Mouse (Mus musculus) lung, embryonic 16.5 days (tissue): ENCODE results near the gene Tmem72. TPM values are rescaled to one million over a fixed set of nuclear protein-coding genes. Genes with fewer than 3 reads are reported as not detected.

ENCODE experiments used
- ATAC-seq: fragments of 200-750 bp; cut with Nextera tagmentation; 2 replicates; pipeline ENCODE4 v1.8.0; 2017; ENCODE audit warnings: low read depth, mild to moderate bottlenecking, moderate library complexity
- H3K27ac ChIP-seq: fragments of 300-500 bp; sonication (generic); 2 replicates; pipeline ENCODE4 v1.5.1; 2014; ENCODE audit warnings: mild to moderate bottlenecking, control low read depth, low read length
- H3K27me3 ChIP-seq: fragments of 300-500 bp; sonication (generic); 2 replicates; pipeline ENCODE4 v1.6.1; 2014; ENCODE audit warnings: low read depth, low read length, mixed read lengths; ENCODE audit not compliant: control insufficient read depth, insufficient read depth
- H3K36me3 ChIP-seq: fragments of 300-500 bp; sonication (generic); 2 replicates; pipeline ENCODE4 v1.6.1; 2014; ENCODE audit warnings: low read length; ENCODE audit not compliant: control insufficient read depth, insufficient read depth
- H3K4me1 ChIP-seq: fragments of 300-500 bp; sonication (generic); replicated peaks from 2 replicates; pipeline ENCODE4 v1.6.1; 2014; ENCODE audit warnings: low read length, mixed read lengths; ENCODE audit not compliant: control insufficient read depth, insufficient read depth
- H3K4me2 ChIP-seq: fragments of 300-500 bp; sonication (generic); 2 replicates; pipeline ENCODE4 v1.6.1; 2014; ENCODE audit warnings: low read depth, low read length, control low read depth
- H3K4me3 ChIP-seq: fragments of 300-500 bp; sonication (generic); 2 replicates; pipeline ENCODE4 v1.5.1; 2014; ENCODE audit warnings: mild to moderate bottlenecking, low read length, control low read depth
- H3K9ac ChIP-seq: fragments of 300-500 bp; sonication (generic); 2 replicates; pipeline ENCODE4 v1.6.1; 2014; ENCODE audit warnings: low read length, control low read depth
- H3K9me3 ChIP-seq: fragments of 300-500 bp; sonication (generic); 2 replicates; pipeline ENCODE4 v1.6.1; 2016; ENCODE audit warnings: low read length; ENCODE audit not compliant: control insufficient read depth
- whole genome bisulfite sequencing: fragments of 180-500 bp; shearing (Covaris S2); extraction: QIAGEN DNeasy Blood & Tissue Kit; methylation state at CpG from one replicate; pipeline ENCODE4 v1.1.7; 2014; 5-methylcytosine and 5-hydroxymethylcytosine counted together
- polyA plus RNA-seq: library from polyadenylated mRNA; unstranded; fragments of >200 nt; fragmentation: Nextera tagmentation; extraction: Ambion mirVana; gene quantifications from 2 replicates; pipeline ENCODE4 v1.2.1, GENCODE M21; 2015

Gene Tmem72
- polyA plus RNA-seq, 1 experiment from 2014 or later: 0.06 TPM

DNA sequence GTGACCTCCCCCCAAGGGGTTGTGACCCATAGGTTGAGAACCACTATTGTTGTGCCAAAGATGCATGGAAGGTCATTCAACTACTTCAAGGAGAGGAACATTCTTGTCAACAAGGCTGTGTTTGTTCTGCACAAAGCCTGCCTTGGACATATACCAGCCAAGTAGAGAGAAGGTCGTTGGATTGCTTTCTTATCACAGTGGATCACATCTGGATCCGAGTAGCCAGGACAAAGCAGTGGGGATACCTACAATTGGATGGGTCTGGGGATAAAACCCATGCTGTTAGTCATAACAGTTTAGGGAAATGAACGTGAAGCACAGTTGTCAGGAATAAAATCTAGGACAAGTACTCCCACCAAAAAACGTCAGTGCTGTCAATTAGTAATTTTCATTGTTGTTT lies 72.8 kb downstream of the Tmem72 start:
- peak overlapping the region; percentile 56 for H3K27ac ChIP-seq
- 49% methylated on average over 4 of the region's 4 CpGs for WGBS
- no peak for ATAC-seq

DNA sequence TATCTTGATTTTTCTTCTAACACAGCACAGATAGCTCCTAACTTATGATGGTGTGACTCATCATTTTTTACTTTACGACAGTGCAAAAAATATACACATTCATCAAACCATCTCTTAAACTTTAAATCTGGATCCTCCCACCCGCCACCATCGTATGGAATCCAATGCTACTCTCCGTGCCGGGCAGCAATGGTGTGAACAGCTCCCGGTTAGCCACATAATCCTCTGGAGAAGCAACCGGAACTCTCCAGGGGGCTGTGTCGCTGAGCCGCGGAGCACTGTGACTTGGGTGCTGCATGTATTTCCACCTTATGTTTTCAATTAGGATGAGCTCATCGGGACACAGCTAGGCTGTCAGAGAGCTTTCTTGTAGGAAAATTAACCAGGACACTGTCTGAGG lies 73.8 kb downstream of the Tmem72 start:
- Histone ChIP-seq H3K9me3 (no peaks in the 10 kb centered on the region), H3K36me3 (no peaks in the 10 kb centered on the region), H3K9ac (no peak overlapping the region), H3K4me2 (no peak overlapping the region), H3K4me3 (no peak overlapping the region), H3K4me1 (no peaks in the 10 kb centered on the region), H3K27ac (no peak overlapping the region), H3K27me3 (no peaks in the 10 kb centered on the region)
- 75% methylated on average over 11 of the region's 11 CpGs for WGBS
- no peak for ATAC-seq

More for the DNA sequence above, 72.8 kb downstream of the Tmem72 start:
- H3K4me1 ChIP-seq: no peaks in the 10 kb centered on the region
- no peak overlapping the region for H3K9ac ChIP-seq
- no peaks in the 10 kb centered on the region for H3K27me3 ChIP-seq
- no peak overlapping the region for H3K4me3 ChIP-seq
- no peaks in the 10 kb centered on the region for H3K36me3 ChIP-seq
- H3K4me2 ChIP-seq: no peak overlapping the region
- H3K9me3 ChIP-seq: no peaks in the 10 kb centered on the region

DNA sequence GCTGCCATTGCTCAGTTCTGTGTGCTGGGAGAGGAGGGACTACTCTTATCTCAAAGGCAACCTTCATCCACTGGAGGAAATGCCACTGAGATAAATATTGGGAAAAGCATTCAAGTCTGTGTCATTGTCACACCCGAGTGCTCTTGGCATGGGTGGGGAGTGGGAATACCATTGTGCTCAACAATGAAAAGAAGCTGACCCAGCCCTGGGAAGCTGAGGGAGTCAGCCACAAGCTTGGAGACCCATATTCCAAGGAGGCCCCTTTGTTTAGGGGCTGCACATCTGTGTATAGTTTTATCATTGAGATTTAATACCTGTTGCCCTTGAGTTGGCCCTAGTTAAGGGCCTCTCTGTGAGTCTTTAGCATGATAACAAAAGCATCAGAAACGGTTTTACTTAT lies 77.0 kb downstream of the Tmem72 start:
- 46% methylated on average over 2 of the region's 2 CpGs for WGBS
- Histone ChIP-seq H3K4me1 (peaks cover 7% of the 10 kb centered on the region), H3K36me3 (no peaks in the 10 kb centered on the region), H3K4me3 (no peak overlapping the region), H3K9me3 (no peaks in the 10 kb centered on the region), H3K27ac (no peak overlapping the region), H3K4me2 (no peak overlapping the region), H3K27me3 (no peaks in the 10 kb centered on the region), H3K9ac (no peak overlapping the region)
- no peak for ATAC-seq

GRCm38 (mm10) chr6:116638871-116639270 lies 77.8 kb downstream of the Tmem72 start:
- 80% methylated on average over 2 of the region's 2 CpGs for WGBS
- H3K4me2 ChIP-seq: no peak overlapping the region
- no peaks in the 10 kb centered on the region for H3K36me3 ChIP-seq
- no peak overlapping the region for H3K9ac ChIP-seq
- no peak for ATAC-seq
- no peaks in the 10 kb centered on the region for H3K27me3 ChIP-seq
- no peak overlapping the region for H3K27ac ChIP-seq
- peaks cover 7% of the 10 kb centered on the region for H3K4me1 ChIP-seq
- H3K9me3 ChIP-seq: no peaks in the 10 kb centered on the region
- H3K4me3 ChIP-seq: no peak overlapping the region

GRCm38 (mm10) chr6:116637496-116637895 lies 79.2 kb downstream of the Tmem72 start:
- H3K27ac ChIP-seq: no peak overlapping the region
- H3K9me3 ChIP-seq: no peaks in the 10 kb centered on the region
- peaks cover 7% of the 10 kb centered on the region for H3K4me1 ChIP-seq
- WGBS: 60% methylated on average over 5 of the region's 5 CpGs
- H3K36me3 ChIP-seq: no peaks in the 10 kb centered on the region
- no peak overlapping the region for H3K4me2 ChIP-seq
- no peaks in the 10 kb centered on the region for H3K27me3 ChIP-seq
- ATAC-seq: no peak
- H3K4me3 ChIP-seq: no peak overlapping the region
- H3K9ac ChIP-seq: no peak overlapping the region

- Histone ChIP-seq H3K27me3 (no peaks in the 10 kb centered on the region), H3K4me2 (no peak overlapping the region), H3K36me3 (no peaks in the 10 kb centered on the region), H3K9ac (no peak overlapping the region), H3K4me1 (peaks cover 7% of the 10 kb centered on the region), H3K27ac (no peak overlapping the region), H3K9me3 (no peaks in the 10 kb centered on the region), H3K4me3 (no peak overlapping the region)
- no peak for ATAC-seq
- 77% methylated on average over 9 of the region's 9 CpGs for WGBS
Measured at GRCm38 (mm10) chr6:116636581-116637235, 80.0 kb downstream of the Tmem72 start.

DNA sequence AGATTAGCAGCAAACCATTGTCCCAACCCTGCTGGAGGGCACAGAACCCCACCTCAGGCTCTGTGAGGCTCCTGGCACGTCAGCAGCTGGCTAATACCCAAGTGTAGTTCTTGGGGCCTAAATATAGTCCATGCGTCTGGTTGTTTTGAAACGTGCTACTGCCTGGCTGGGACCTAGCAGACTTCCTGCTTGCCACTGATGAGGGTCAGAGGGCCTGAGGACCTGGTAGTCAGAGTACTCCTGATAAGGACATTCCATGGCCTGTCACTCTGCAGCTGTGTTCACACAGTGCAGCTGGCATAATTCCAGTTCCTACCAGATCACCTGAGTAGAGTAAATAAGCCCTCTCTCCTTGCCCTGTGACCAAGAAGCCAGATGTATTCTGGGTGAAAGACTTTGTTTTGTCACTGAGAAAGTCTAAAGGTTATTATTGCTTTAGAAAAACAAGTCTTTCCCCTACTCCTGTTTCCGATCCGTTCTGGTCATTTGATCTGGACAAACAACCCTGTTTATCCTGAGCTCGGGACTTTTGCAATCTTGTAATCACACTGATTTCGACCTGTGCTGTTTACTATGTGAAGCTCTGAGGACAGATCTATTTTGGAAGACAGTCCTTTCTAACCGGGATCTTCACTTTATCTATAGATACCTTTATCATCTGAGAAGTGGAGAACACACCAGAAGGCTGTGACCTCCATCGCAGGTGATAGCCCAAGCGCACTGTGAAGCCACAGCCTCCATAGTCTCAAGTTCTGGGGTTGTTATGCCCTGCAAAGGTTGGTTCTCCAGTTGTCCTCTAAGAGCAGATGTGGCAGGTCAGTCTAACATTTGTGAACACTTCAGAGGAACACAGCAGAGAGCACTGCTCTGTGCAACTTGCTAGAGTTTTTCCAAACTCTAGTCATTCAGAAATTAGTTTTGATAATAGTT lies 81.2 kb downstream of the Tmem72 start:
- H3K36me3 ChIP-seq: no peaks in the 10 kb centered on the region
- peaks cover 7% of the 10 kb centered on the region for H3K4me1 ChIP-seq
- H3K27me3 ChIP-seq: no peaks in the 10 kb centered on the region
- WGBS: 32% methylated on average over 10 of the region's 10 CpGs
- peak overlapping the region; percentile 77 for H3K27ac ChIP-seq
- H3K4me3 ChIP-seq: no peak overlapping the region
- H3K9ac ChIP-seq: no peak overlapping the region
- no peak overlapping the region for H3K4me2 ChIP-seq
- H3K9me3 ChIP-seq: no peaks in the 10 kb centered on the region
- ATAC-seq: peak; percentile 97

DNA sequence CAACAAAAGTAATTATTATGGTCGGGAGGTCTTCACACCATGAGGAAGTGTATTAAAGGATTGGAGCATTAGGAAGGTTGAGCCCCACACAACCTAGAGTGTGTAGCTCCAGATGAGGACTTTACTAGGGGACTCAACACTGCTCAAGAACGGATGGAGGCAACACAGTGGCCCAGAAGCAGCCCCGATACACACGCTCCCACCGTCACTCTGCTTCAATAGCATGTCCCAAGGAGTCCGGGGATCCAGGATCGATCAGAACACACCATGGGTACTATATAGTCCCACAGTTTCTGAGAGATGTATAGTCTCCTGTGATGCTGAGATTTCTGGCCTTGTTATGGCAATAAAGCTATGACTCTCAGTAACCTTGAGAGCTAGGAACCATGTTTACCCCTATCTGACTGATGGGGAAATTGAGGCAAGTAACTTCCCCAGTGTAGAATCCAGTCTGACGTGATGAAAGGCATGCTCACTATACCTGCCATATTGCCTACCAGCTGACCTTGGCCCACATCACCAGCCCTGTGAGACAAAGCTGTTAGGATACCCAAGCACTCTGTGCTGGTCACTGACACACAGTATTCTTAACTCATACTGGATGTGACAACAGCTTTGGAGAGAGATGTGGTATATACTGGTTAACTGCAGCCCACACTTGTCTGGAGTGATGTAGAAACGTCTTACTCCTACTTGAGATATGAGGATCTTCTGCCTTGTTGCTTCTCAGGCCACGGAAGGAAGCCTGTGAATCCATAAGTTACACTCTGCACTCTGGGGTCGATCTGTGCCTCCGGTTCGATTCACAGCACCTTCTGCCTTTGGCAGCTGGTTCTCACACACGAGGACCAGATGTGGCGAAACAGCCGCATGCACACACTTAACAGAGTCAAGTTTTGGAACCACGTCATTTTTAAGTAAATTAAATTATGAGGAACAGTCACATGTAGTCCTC lies 82.7 kb downstream of the Tmem72 start:
- Histone ChIP-seq H3K9ac (no peak overlapping the region), H3K27me3 (no peaks in the 10 kb centered on the region), H3K4me2 (no peak overlapping the region), H3K4me1 (peaks cover 7% of the 10 kb centered on the region), H3K36me3 (no peaks in the 10 kb centered on the region), H3K9me3 (no peaks in the 10 kb centered on the region), H3K4me3 (no peak overlapping the region), H3K27ac (peak overlapping the region; percentile 77)
- WGBS: 89% methylated on average over 17 of the region's 17 CpGs
- ATAC-seq: no peak

GRCm38 (mm10) chr6:116632129-116632528 lies 84.6 kb downstream of the Tmem72 start:
- no peaks in the 10 kb centered on the region for H3K27me3 ChIP-seq
- no peak overlapping the region for H3K27ac ChIP-seq
- ATAC-seq: no peak
- no peak overlapping the region for H3K9ac ChIP-seq
- H3K4me3 ChIP-seq: no peak overlapping the region
- WGBS: 41% methylated on average over 1 of the region's 1 CpGs
- H3K36me3 ChIP-seq: no peaks in the 10 kb centered on the region
- H3K4me2 ChIP-seq: no peak overlapping the region
- no peaks in the 10 kb centered on the region for H3K9me3 ChIP-seq
- peaks cover 7% of the 10 kb centered on the region for H3K4me1 ChIP-seq
